Mouse (Mus musculus) central nervous system, embryonic 11.5 days (tissue): ENCODE data around the gene Cenpw. TPM values are rescaled to one million over a fixed set of nuclear protein-coding genes. Genes with fewer than 3 reads are reported as not detected.

Experiments
- polyA plus RNA-seq: library from polyadenylated mRNA; depleted of rRNA; stranded (reverse); fragments of >200 nt; gene quantifications from 2 replicates; pipeline ENCODE4 v1.2.3, GENCODE M21; 2012; rRNA removed

Cenpw gene
- polyA plus RNA-seq, result 21.5 and 33.9 TPM in 2 replicates

GRCm38 (mm10) chr10:30199916-30200826 is at the start of gene Cenpw:
Cenpw (minus strand) TSS chr10:30200560.

